Mouse (Mus musculus) spleen, adult 2 months (tissue): ENCODE data around the gene Plch2.

Source experiments
- CTCF ChIP-seq: fragments of 200-500 bp; IDR thresholded peaks from 2 replicates; pipeline ENCODE4 v1.5.1; 2011; ENCODE audit warnings: mild to moderate bottlenecking, inconsistent platforms; ENCODE audit not compliant: insufficient read depth, insufficient read length, insufficient replicate concordance; ENCODE audit errors: extremely low read depth
- POLR2A ChIP-seq: fragments of 200-500 bp; IDR thresholded peaks from 2 replicates; pipeline ENCODE4 v1.6.1; 2011; ENCODE audit warnings: low read depth, low read length, inconsistent platforms

- TF ChIP-seq POLR2A (no peak), CTCF (no peak)
Observed at GRCm38 (mm10) chr4:155008075-155008474, 48.5 kb downstream of the Plch2 start.
